Mouse (Mus musculus): ENCODE data around the gene 4921517D22Rik. TPM values are rescaled to one million over a fixed set of nuclear protein-coding genes. Genes with fewer than 3 reads are reported as not detected.

The 4921517D22Rik gene
- polyA plus RNA-seq, 1 experiment, result not detected

- H3K79me2 ChIP-seq (ENCODE audit: control insufficient read depth, insufficient read depth), result no peaks in the 10 kb centered on the region
- H3ac ChIP-seq (ENCODE audit: control insufficient read depth, insufficient read length), result no peak overlapping the region
- H3K4me3 ChIP-seq, result no peak overlapping the region
- TF ChIP-seq TCF12 (IDR thresholded peaks at IDR 0.05; ENCODE audit: insufficient read depth, poor library complexity, severe bottlenecking) (no peak), POLR2A (IDR thresholded peaks at IDR 0.05; ENCODE audit: insufficient read length, low read depth) (no peak), USF1 (IDR thresholded peaks at IDR 0.05; ENCODE audit: low read depth) (no peak), SRF (IDR thresholded peaks at IDR 0.05; ENCODE audit: control insufficient read depth, insufficient read length, low read depth) (no peak), TCF3 (IDR thresholded peaks at IDR 0.05; ENCODE audit: insufficient read length, low read depth) (no peak), MYOD1 (IDR thresholded peaks at IDR 0.05; ENCODE audit: control insufficient read depth in 1 of 3, insufficient read length in 2 of 3, low read depth in 2 of 3) (no peak), MYOG (IDR thresholded peaks at IDR 0.05; ENCODE audit: control insufficient read depth in 1 of 3, insufficient read depth in 1 of 3, insufficient read length in 2 of 3, low read depth in 2 of 3) (no peak), CEBPB (IDR thresholded peaks at IDR 0.05; ENCODE audit: insufficient read depth, poor library complexity, severe bottlenecking) (no peak), REST (IDR thresholded peaks at IDR 0.05; ENCODE audit: insufficient read depth, insufficient read length) (no peak)
- no peak overlapping the region for H3K4me2 ChIP-seq (ENCODE audit: low read depth)
- no peaks in the 10 kb centered on the region for H3K27me3 ChIP-seq (ENCODE audit: control insufficient read depth, insufficient read depth, insufficient read length)
- no peaks in the 10 kb centered on the region for H3K36me3 ChIP-seq (ENCODE audit: control insufficient read depth, insufficient read depth)
Measured at GRCm38 (mm10) chr13:59639368-59640177, 54.3 kb downstream of the 4921517D22Rik start.

GRCm38 (mm10) chr13:59637800-59638199, 56.1 kb downstream of the 4921517D22Rik start:
- Histone ChIP-seq H3K79me2 (ENCODE audit: control insufficient read depth, insufficient read depth) (no peaks in the 10 kb centered on the region), H3K36me3 (ENCODE audit: control insufficient read depth, insufficient read depth) (peaks cover 4% of the 10 kb centered on the region), H3K4me3 (no peak overlapping the region), H3K4me2 (ENCODE audit: low read depth) (no peak overlapping the region), H3ac (ENCODE audit: control insufficient read depth, insufficient read length) (no peak overlapping the region), H3K27me3 (ENCODE audit: control insufficient read depth, insufficient read depth, insufficient read length) (no peaks in the 10 kb centered on the region)
- TF ChIP-seq POLR2AphosphoS2 (IDR thresholded peaks at IDR 0.05; ENCODE audit: insufficient read length, low read depth) (no peak), USF1 (IDR thresholded peaks at IDR 0.05; ENCODE audit: low read depth) (no peak), MYOG (IDR thresholded peaks at IDR 0.05; ENCODE audit: control insufficient read depth in 1 of 3, insufficient read depth in 1 of 3, insufficient read length in 2 of 3, low read depth in 2 of 3) (no peak)

Other genes with a start within 250 kb of the 4921517D22Rik start
- gene Agtpbp1, start 108.9 kb downstream of the 4921517D22Rik start, polyA plus RNA-seq (2012; fragmentation: generic; extraction: Trizol), result 10.1 TPM
- gene Naa35, start 108.8 kb downstream of the 4921517D22Rik start, polyA plus RNA-seq (2012; fragmentation: generic; extraction: Trizol), result 32.3 TPM
- 4.8 TPM for gene Golm1, start 18.3 kb downstream of the 4921517D22Rik start, polyA plus RNA-seq (2012; fragmentation: generic; extraction: Trizol)
- not detected for gene Spata31d1a, start 16.2 kb upstream of the 4921517D22Rik start, polyA plus RNA-seq (2012; fragmentation: generic; extraction: Trizol)
- gene Spata31d1b, start 18.2 kb upstream of the 4921517D22Rik start, polyA plus RNA-seq (2012; fragmentation: generic; extraction: Trizol), result not detected
- not detected for gene Spata31d1d, start 37.6 kb upstream of the 4921517D22Rik start, polyA plus RNA-seq (2012; fragmentation: generic; extraction: Trizol)
- gene 1700014D04Rik, start 52.6 kb upstream of the 4921517D22Rik start, polyA plus RNA-seq (2012; fragmentation: generic; extraction: Trizol), result not detected
- gene Isca1, start 75.7 kb upstream of the 4921517D22Rik start, polyA plus RNA-seq (2012; fragmentation: generic; extraction: Trizol), result 58.8 TPM
- not detected for gene Gm49354, start 88.1 kb upstream of the 4921517D22Rik start, polyA plus RNA-seq (2012; fragmentation: generic; extraction: Trizol)
- 17.8 TPM for gene Tut7, start 129.0 kb upstream of the 4921517D22Rik start, polyA plus RNA-seq (2012; fragmentation: generic; extraction: Trizol)

Data from myocyte (in vitro differentiated cells).